Mouse (Mus musculus) MEL (cell line): ENCODE measurements around the gene Phf13.

Experiments
- CTCF ChIP-seq, 3 experiments: IDR thresholded peaks in 2 of 3; conservative IDR thresholded peaks in 1 of 3; 2 replicates each; pipeline ENCODE4 v1.5.1; 2011 to 2012; ENCODE audit warnings: low read length in 3 of 3, low read depth in 2 of 3, mild to moderate bottlenecking in 2 of 3, improper control_type of control experiment in 1 of 3, inconsistent platforms in 1 of 3, mixed read lengths in 1 of 3, moderate library complexity in 1 of 3; ENCODE audit not compliant: control insufficient read depth in 1 of 3, insufficient read depth in 1 of 3, poor library complexity in 1 of 3, severe bottlenecking in 1 of 3
- EP300 ChIP-seq, 2 experiments: IDR thresholded peaks; 2 replicates each; pipeline ENCODE4 v1.6.1; 2011; ENCODE audit warnings: improper control_type of control experiment in 2 of 2, low read length in 2 of 2, low read depth in 1 of 2, mild to moderate bottlenecking in 1 of 2
- GATA1 ChIP-seq: IDR thresholded peaks from 2 replicates; pipeline ENCODE4 v1.6.1; 2011; ENCODE audit warnings: low read depth, low read length, improper control_type of control experiment
- HCFC1 ChIP-seq: IDR thresholded peaks from 2 replicates; pipeline ENCODE4 v1.6.1; 2012; ENCODE audit warnings: low read depth, mild to moderate bottlenecking, inconsistent platforms, low read length, improper control_type of control experiment, moderate library complexity
- MAFK ChIP-seq: IDR thresholded peaks from 2 replicates; pipeline ENCODE4 v1.6.1; 2011; ENCODE audit warnings: low read depth, mild to moderate bottlenecking, low read length, improper control_type of control experiment, borderline replicate concordance
- MYC ChIP-seq: IDR thresholded peaks from 2 replicates; pipeline ENCODE4 v1.6.1; 2011; ENCODE audit warnings: low read depth, mild to moderate bottlenecking, low read length, improper control_type of control experiment, moderate library complexity
- POLR2A ChIP-seq, 2 experiments: IDR thresholded peaks; 2 replicates each; pipeline ENCODE4 v1.6.1; 2011 to 2012; ENCODE audit warnings: low read length in 2 of 2, mild to moderate bottlenecking in 2 of 2, control low read depth in 1 of 2, improper control_type of control experiment in 1 of 2, low read depth in 1 of 2, moderate library complexity in 1 of 2; ENCODE audit not compliant: control insufficient read depth in 1 of 2, insufficient read depth in 1 of 2, poor library complexity in 1 of 2
- USF1 ChIP-seq: IDR thresholded peaks from 2 replicates; pipeline ENCODE4 v1.6.1; 2014; ENCODE audit warnings: low read depth, mild to moderate bottlenecking, inconsistent platforms, low read length, improper control_type of control experiment, moderate library complexity
- USF2 ChIP-seq, 2 experiments: IDR thresholded peaks; 2 replicates each; pipeline ENCODE4 v1.6.1; 2011 to 2012; ENCODE audit warnings: improper control_type of control experiment in 2 of 2, low read length in 2 of 2, borderline replicate concordance in 1 of 2, inconsistent platforms in 1 of 2, low read depth in 1 of 2, mild to moderate bottlenecking in 1 of 2; ENCODE audit not compliant: insufficient read depth in 1 of 2
- ZMIZ1 ChIP-seq: IDR thresholded peaks from 2 replicates; pipeline ENCODE4 v1.6.1; 2012; ENCODE audit warnings: low read depth, mild to moderate bottlenecking, inconsistent platforms, low read length, improper control_type of control experiment, moderate library complexity

DNA sequence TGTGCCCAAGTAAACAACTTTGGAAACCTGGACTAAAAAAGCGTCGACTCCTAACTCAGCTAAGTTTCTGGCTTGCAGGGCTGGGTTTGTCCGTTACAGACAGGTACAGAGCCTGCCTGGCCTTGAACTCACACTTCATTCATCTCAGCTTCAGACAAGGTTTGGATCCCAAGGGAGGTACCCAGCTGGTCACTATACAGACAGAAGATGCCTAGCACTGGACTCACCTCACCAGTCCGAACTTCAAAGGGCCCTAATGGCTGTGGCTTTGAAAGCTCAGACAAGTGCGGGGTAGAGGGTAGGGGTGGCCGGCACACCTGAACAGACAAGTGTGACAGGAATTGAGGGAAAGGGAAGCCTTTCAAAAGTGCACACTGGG is 7.0 kb downstream of the Phf13 start:
- TF ChIP-seq MAFK (no peak), CTCF (IDR thresholded peaks at IDR 0.05 in 2 of 3, conservative IDR thresholded peaks at IDR 0.05 in 1 of 3; ENCODE audit: control insufficient read depth in 1 of 3, insufficient read depth in 1 of 3, low read depth in 2 of 3, low read length in 3 of 3, poor library complexity in 1 of 3, severe bottlenecking in 1 of 3) (no peak), MYC (no peak), POLR2A (IDR thresholded peaks at IDR 0.05; ENCODE audit: control insufficient read depth in 1 of 2, insufficient read depth in 1 of 2, low read depth in 1 of 2, low read length in 2 of 2, poor library complexity in 1 of 2) (no peak), USF1 (no peak), ZMIZ1 (no peak), HCFC1 (no peak), GATA1 (no peak), USF2 (IDR thresholded peaks at IDR 0.05; ENCODE audit: borderline replicate concordance in 1 of 2, insufficient read depth in 1 of 2, low read depth in 1 of 2, low read length in 2 of 2) (no peak), EP300 (IDR thresholded peaks at IDR 0.05; ENCODE audit: low read depth in 1 of 2, low read length in 2 of 2) (no peak)
